Mouse (Mus musculus) adrenal gland, postnatal 10 days (tissue): Measurements from ENCODE around the gene Oxt. TPM values are rescaled to one million over a fixed set of nuclear protein-coding genes. Genes with fewer than 3 reads are reported as not detected.
A peak's percentile ranks its signal among the peaks of the same experiment; 100 is the strongest.

Experiments used
- DNase-seq: peaks from one replicate; pipeline ENCODE4 v3.0.0; 2021; ENCODE audit warnings: mixed read lengths
- microRNA-seq: library from miRNA; unstranded; fragments of <30 nt; microRNA quantifications from one replicate; pipeline ENCODE4 v1.2.0, GENCODE M21; 2021
- total RNA-seq, 2 experiments: library from RNA; stranded (reverse); gene quantifications; 2 replicates each; pipeline ENCODE4 v1.2.3; 2021

The Oxt gene
- total RNA-seq, 2 experiments from 2014 or later: not detected

- no peak for DNase-seq
Observed at GRCm38 (mm10) chr2:130579791-130580190, 3.8 kb downstream of the Oxt start.

- no peak for DNase-seq
Observed at GRCm38 (mm10) chr2:130581201-130581600, 5.2 kb downstream of the Oxt start.

GRCm38 (mm10) chr2:130582552-130582951 is 6.6 kb downstream of the Oxt start, which contains the start of gene Avp:
Avp (minus strand) TSS chr2:130582554.
- DNase-seq: no peak

DNA sequence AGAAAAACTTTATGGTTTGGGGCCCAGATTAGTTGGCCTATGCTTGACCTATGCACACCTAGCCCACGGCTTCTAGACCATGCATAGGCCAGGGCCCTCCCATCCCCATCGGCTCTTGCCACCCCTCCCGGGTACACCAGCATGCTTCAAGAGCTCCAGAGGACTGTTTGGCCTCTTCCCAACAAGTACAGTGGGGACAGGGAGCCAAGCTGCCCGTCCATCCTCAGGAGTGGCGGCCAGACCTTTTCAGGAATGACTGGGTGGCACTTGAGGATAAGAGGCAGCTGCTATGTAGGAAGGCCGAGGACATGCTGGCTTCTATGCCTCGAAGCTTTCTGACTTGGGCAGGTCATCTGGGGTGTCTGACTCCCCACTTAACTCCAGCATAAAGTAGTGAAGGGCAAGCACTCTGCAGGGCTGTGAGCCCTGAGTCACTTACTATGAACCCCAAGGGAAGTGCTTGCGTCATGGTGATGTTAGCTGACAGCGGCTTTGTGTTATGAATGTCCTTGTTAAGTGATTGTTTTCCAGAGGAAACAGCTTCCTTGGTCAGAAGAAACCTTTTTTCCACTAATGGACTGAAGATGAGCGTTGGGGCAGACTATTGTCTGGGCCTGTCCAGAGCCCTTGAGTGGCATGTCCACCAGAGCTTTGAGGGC is 8.1 kb downstream of the Oxt start:
- peak; percentile 25 for DNase-seq

DNA sequence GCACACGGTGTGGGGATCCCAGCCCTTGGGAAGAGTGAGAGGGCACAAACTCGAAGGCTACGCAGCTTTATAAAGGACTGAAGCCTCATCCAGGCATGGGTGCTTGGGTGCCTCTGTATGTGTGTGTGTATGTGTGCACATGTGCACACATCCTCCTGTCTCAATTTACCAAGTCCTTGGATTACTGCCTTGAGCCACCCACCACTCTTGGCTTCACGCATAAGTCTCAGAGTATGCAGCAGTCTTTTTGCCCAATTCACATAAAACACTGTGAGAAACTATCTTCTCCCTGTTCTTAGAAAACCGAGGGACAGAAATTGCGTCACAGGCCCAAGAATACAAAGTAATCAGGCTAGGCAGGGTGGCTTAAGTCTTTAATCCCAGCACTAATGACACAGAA is 10.0 kb downstream of the Oxt start:
- no peak for DNase-seq

GRCm38 (mm10) chr2:130588373-130588772 is 12.4 kb downstream of the Oxt start:
- DNase-seq: no peak

DNA sequence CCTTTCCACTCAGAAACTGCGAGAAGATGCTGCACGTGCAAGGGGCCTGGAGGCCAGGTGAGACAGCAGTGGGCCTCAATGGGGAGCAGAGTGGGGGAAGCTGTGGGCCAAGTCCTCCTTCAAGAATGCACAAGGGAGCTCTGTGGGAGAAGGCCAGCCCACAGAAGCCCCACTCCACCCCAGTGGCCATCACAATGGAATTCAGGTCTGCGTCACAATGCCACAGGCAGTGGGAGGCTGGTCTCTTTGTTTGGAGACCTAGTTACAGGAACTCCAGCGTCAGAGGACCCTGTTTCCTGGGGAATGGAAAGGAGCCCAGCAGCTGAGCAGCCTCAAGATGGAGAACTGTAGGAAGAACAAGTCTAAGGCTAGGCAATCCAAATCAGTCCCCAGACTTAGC is 13.2 kb downstream of the Oxt start:
- DNase-seq: no peak

DNA sequence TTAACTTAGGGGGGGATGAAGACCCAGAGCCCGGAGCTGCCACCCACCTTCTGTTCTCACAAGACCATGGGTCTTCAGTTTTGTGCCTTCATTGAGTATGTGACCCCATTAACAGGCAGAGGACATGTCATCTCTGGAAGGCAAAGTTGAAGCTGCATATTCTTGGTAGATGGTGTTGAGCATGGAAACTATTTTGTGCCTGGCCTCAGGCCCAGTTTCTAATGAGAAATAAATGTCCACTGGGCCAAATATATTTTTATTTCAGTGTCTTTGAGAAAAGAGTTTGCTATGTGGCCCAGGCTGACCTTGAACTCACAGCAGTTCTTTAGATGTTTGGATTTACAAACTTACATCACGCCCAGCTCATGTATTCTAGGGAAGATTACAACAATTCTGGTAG is 13.8 kb downstream of the Oxt start:
- DNase-seq: no peak

DNA sequence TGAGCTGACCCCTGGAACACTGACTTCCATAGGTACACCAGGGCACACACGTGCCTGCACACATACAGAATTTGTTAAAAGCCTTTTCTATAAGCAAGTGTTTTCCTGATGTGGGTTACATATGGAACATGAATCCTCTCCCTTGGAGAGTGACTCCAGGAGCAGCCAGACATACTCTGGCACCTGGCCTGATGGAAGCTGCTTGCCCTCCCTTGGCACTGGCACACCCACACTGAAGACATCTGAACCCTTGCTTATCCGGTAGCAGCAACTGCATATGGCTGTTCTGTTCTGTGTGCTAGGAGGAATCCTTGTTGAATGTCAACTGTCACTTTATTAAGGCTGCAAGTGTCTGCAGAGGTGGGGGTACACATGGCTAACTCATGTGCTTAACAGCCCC is 15.0 kb downstream of the Oxt start:
- DNase-seq: no peak

DNA sequence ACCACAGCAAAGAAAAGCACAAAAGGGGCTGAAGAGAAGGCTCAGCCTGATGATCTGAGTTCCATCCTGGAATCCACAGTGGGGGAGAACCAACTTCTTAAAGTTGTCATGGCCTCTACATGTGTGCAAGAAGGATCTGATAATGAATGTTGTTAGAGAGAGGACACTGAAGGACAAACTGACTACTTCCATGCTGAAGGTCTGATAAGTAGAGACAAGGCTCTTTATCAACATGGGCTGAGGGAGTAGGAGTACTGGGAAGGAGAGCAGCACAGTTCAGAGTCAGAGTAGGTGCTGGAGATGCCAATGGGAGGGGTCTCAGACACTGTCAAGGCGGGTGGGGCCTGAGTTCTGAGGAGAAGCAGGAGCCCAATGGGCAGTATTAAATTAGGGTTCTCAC is 19.6 kb downstream of the Oxt start:
- DNase-seq: no peak

DNA sequence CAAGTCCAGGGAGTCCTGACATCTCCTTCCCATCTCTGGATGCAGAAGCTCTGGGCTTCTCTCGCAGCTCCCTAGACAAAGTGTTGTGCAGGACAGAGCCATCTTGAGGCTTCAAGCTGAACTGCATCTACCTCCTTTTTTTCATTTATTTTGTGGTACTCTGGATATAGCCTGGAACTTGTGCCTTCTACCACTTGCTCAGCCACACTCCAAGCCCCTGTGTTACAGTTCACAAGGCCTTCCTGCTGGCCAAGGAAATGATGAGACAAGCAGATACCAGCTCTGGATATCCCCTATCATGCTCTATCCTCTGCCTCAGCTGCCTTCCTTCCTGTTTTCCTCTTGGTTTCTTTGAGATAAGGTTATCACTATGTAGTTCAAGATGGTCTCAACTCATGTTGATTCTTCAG is 21.6 kb downstream of the Oxt start:
- no peak for DNase-seq

DNA sequence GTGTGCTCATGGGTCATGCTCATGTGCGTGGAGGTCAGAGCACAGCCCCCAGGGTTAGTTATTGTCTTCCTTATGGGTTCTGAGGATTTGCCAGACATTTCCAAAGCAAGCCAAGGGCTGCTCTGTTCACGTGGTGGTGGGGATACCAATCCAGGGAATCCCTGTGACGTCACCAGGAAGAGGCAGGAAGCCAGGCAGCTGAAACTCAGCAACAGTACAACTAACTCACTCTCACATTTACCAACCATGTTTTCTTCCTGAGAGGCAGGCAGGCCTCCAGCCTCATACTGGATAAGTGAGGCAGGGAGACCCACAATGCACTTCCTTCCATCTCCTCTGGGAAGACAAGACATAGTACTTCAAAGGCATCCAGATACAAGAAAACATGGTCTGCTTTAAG is 22.4 kb downstream of the Oxt start:
- no peak for DNase-seq

GRCm38 (mm10) chr2:130602195-130602594 is 26.2 kb downstream of the Oxt start:
- no peak for DNase-seq

- peak; percentile 44 for DNase-seq
Observed at GRCm38 (mm10) chr2:130613091-130613490, 37.1 kb downstream of the Oxt start.

- no peak for DNase-seq
Observed at GRCm38 (mm10) chr2:130618972-130619371, 43.0 kb downstream of the Oxt start.

Small RNA genes lying within 50 kb of the gene (microRNA-seq; reads per million reads assigned to microRNA genes)
- gene Gm23876: not detected

Other genes with a start within 250 kb of the Oxt start
- gene Cpxm1, start 178.6 kb upstream of the Oxt start, total RNA-seq: 10 to 100 TPM; 15.8 to 16.8 TPM
- gene Gm28372, start 170.9 kb upstream of the Oxt start, total RNA-seq: not detected
- not detected for gene 1700020A23Rik, start 170.9 kb upstream of the Oxt start, total RNA-seq
- gene Tmem239, start 169.7 kb upstream of the Oxt start, total RNA-seq: not detected
- gene Vps16, start 151.8 kb upstream of the Oxt start, total RNA-seq: 10 to 100 TPM; 57.5 to 58.1 TPM
- 10 to 100 TPM; 12.3 to 14.3 TPM for gene Pced1a, start 151.5 kb upstream of the Oxt start, total RNA-seq
- gene Ptpra, start 125.9 kb upstream of the Oxt start, total RNA-seq: 100 to 1,000 TPM in 1 of 2 experiments, 10 to 100 TPM in 1; 92.2 to 106 TPM
- gene Mrps26, start 12.4 kb upstream of the Oxt start, total RNA-seq: 10 to 100 TPM; 69.8 to 74.0 TPM
- not detected for gene Avp, start 6.4 kb downstream of the Oxt start, total RNA-seq
- gene Fastkd5, start 53.9 kb downstream of the Oxt start, total RNA-seq: 10 to 100 TPM; 12.0 to 12.6 TPM
- 1 to 10 TPM; 5.5 to 5.6 TPM for gene Ubox5, start 53.9 kb downstream of the Oxt start, total RNA-seq
- gene Lzts3, start 66.6 kb downstream of the Oxt start, total RNA-seq: 1 to 10 TPM; 9.4 to 9.5 TPM
- gene Ddrgk1, start 88.5 kb downstream of the Oxt start, total RNA-seq: 100 to 1,000 TPM; 145 to 155 TPM
- gene Itpa, start 91.4 kb downstream of the Oxt start, total RNA-seq: 10 to 100 TPM; 26.6 to 33.3 TPM
- 1 to 10 TPM; 1.2 to 1.6 TPM for gene Slc4a11, start 121.3 kb downstream of the Oxt start, total RNA-seq